Mouse (Mus musculus): ENCODE results near the gene Gm15217.

Gene Gm15217

DNA sequence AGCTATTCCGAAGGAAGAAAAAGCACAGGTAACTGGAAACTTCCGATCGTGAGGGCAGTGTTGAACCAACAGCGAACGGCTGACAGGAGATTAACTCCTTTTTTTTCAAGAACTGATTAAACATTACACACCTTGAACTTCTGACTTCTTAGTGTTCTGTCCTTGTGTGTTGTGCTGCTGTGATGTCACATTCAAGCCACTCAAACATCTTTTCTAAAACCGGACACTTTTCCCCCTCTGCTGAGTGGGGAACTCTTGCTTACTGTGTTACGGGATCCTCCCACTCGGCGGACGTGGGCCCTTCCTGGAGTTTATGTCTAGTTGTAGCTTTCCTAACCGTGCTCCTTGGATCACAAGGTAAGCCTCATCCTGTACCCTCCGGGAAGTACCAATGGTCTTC, at the start of gene Gm15217:
TSS of gene Gm15217 (plus strand) at position 130 of the 400 bp plus-strand sequence.
- DNase-seq, result no peak

DNA sequence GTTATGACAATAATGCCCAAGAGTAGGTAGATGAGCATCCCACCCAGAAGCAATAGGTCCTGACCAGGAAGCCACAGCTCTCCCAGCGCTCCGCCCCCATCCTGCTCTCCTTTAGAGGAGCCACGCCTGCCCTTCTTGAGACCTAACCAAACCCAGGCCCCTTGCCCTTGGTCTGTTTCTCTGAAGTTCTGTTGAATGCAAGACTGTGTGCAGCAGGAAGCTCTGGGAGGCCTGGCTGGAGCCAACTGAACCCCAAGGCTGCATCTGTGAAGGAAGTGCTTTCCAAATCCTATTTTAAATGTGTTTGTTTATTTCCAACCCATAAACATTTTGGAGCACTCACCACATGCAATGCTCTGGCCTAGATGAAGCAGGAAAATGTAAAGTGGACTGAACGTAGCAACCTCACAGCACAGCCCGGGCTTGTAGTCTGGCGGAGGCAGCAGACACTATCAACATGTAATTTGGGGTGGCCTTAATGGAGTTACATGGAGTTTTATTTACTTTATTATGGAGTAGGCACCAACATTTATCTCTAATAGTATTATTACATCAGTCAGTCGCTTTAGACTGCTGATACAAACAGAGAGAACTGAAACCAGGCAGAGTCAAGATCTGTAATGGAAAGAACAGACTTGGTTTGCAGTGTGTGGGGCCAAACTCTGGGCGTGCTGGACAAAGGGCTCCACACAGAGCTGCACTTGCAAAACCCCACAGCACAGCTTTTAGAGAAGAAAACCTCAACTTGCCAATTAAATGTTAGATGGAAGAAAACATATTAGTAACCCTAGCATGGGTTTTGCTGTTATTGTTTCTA, 45.6 kb upstream of the Gm15217 start:
- no peak for DNase-seq

- no peak for DNase-seq
Observed at GRCm38 (mm10) chr14:46338801-46339200, 40.4 kb upstream of the Gm15217 start.

- no peak for DNase-seq
Observed at GRCm38 (mm10) chr14:46344750-46345149, 34.5 kb upstream of the Gm15217 start.

DNA sequence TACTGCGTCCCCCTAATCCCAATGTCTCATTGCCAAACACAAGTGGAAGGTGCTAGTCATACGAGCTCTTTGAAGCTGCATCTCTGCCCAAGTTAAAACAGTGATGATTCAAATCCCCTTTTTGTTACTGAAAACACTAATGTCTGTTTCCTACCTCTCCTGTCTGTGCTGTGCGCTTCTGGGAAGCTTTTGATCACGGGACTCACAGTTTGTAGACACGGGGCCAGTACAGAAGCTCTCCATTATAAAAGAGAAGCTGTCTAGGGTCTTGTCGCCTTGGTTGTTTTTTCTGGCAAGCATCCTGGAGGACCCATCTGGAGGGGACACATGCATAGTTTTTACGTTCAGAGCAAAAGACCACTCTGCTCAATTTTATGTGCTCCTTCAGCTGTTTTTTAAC, 21.9 kb upstream of the Gm15217 start:
- no peak for DNase-seq

GRCm38 (mm10) chr14:46357696-46358095, 21.5 kb upstream of the Gm15217 start:
- no peak for DNase-seq

DNA sequence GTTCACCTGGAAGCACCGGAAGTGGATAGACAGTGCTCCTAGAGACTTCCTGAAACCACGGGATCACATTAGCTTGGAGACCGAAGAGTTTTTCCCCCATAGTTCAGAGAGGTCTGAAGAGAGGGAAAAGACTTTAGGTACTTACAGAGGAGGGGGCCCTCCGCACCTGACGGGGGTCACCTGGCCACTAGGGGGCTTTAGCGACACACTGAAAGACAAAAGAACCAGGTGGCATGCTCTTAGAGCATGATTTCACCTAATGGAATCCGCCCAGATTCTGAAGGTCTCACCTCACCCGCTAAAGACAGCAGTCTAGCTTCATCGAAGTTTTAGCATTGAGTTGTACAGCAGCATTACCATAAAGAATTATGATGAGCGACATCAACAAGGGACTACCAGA, 16.0 kb upstream of the Gm15217 start:
- no peak for DNase-seq

- DNase-seq, result no peak
Observed at GRCm38 (mm10) chr14:46372452-46372851, 6.8 kb upstream of the Gm15217 start.

GRCm38 (mm10) chr14:46375796-46376195, 3.4 kb upstream of the Gm15217 start:
- no peak for DNase-seq

DNA sequence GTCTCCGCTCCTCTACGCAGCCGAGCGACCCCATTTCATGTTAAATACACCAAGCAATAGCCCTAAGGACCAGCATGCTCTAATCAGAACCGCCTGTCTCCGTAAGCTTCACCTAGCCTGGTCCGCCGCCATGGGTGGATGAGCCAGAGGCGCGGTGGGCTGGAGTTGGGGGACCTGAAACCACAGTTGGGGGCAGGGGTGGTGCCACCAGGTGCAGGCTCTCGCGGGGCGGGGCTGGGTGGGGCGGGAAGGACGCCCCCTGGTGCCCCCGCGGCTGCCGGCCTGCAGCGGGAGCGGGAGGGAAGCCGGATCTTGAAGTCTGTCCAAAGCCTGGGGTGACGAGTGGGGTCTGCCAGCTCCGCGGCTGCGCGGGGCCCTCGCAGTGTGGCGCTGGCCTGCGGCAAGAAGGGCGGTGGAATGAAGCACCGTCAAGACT, 1.1 kb downstream of the Gm15217 start:
- peak; percentile 13 for DNase-seq

GRCm38 (mm10) chr14:46381457-46381856, 2.2 kb downstream of the Gm15217 start:
- peak; percentile 38 for DNase-seq

DNA sequence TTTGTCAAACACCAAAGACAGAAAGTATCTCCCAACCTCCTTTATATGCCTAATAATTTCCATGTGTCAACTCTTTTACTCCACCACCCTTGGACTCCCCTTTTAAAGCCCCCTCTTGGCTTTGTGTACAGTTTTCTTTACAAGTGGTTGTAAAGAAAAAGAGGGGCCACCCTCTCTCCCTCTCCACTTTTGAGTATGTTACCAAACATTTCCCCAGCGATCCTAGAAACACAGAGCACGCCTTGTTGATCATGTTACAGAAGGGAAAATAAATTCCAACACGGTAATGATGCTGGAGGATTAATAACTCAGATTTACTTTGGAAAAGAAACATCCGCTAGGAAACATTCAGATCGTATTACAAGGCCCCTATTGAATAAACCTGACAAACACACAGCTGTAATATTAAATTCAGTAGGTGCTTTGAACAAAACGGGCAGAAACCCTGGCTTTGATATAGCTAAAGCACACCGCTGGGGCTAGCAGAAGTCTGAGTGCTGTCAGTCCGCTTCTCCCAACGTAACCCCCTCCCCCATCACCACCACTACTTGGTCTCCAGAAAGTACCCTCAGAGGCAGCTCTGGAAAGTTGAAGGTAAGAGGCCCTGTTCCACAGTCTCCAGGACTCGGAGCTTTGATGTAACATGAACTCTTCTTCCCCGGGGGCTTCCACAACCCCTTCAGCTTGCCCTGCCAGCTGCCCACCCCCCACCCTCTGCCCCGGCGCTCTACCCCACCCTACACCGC, 5.9 kb downstream of the Gm15217 start:
- DNase-seq, result no peak

DNA sequence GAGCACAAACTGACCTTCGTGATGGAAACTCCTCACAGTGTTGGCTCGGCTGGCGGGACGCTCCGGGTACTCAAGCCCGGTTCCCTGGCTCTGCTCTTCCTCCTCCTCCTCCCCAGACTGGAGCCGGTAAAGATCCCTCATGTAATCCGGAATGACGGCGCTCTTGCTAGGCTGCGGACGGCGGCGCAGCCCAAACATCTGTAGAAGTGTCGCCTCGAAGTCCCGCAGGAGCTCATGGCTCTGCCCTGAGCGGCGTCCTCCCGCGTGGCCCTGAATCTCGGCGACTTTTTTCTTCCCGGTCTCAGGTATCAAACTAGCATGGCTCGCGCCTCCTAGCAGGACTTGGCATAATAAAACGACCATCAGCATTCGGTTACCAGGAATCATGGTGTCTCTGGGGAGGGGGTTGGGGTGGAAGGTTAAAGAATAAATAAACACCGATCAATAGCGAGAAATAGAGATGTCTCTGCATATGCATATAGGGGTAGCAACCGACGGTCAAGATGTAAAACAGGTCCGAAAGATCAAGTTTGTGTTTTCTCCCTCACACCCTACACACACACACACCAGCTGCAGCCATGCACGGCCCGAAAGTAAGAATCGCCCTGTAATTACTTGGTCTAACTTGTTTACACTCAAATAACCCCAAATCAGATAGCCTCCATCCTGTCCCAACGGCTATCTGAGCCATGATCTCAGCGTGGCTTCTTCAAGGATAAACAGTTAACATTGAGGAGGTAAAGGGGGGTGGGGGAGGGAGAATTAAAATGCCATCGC, 6.7 kb downstream of the Gm15217 start:
- DNase-seq, result no peak

DNA sequence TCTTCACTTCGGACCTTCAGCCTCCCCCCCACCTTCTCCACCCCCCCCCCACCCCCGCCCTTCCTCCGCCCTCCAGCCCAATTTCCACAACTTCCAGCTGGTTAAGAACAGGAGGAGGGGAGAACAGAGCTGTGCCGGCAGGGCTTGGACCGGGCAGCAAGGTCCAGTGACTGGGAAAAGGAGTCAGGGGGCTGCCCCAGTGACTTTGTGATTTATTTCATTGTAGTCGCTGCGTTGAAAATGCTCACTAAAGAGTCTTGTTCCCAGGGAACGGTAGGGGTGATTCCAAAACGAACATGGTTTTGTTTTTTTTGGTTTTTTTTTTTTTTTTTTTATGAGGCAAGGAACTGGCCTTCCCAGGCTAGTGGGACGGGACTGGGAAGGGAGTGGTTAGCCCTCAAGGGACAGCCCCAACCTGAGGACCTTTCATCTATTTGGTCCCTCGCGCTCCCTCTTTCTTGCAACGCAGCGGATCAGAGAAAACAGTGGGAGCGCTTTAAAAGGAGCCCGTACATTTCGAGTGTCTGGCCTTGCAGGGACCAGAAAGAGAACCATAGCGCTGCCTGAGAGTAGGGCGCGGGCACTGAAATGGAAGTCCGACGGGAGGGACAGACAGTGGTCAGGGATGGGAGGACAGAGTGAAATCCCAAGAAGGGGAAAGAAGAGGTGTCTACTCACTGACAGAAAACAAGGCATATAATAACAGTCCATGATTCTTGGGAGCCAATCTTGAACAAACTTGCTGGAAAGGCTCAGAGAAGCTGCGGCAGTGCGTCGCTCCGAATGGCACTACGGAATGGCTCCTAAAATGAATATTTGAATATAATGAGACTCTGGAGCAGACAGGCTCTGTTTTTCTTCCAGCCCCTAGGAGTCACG, 7.5 kb downstream of the Gm15217 start:
- no peak for DNase-seq

GRCm38 (mm10) chr14:46387357-46387671, 8.1 kb downstream of the Gm15217 start:
- DNase-seq, result no peak

- DNase-seq, result no peak
Observed at GRCm38 (mm10) chr14:46387821-46388481, 8.7 kb downstream of the Gm15217 start.

DNA sequence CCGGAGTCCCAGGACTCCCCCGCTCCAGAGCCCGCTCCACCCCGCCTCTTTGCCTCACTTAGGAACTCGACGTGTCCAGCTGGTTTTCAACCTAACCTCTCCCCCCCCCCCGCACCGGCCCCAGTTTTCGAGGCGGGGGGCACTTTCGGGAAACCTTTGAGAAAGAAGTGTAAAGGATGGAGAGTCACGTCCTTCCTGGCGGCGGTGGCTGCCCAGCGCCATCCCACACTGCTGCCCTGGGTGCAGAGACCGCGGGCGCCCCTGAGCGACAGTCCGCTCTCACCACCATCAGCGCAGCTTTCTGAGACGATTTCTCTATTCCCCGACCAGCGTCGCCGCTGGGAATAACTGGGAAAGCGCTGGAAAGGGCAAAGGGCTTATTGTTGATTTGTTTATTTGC, 9.4 kb downstream of the Gm15217 start:
- no peak for DNase-seq

DNA sequence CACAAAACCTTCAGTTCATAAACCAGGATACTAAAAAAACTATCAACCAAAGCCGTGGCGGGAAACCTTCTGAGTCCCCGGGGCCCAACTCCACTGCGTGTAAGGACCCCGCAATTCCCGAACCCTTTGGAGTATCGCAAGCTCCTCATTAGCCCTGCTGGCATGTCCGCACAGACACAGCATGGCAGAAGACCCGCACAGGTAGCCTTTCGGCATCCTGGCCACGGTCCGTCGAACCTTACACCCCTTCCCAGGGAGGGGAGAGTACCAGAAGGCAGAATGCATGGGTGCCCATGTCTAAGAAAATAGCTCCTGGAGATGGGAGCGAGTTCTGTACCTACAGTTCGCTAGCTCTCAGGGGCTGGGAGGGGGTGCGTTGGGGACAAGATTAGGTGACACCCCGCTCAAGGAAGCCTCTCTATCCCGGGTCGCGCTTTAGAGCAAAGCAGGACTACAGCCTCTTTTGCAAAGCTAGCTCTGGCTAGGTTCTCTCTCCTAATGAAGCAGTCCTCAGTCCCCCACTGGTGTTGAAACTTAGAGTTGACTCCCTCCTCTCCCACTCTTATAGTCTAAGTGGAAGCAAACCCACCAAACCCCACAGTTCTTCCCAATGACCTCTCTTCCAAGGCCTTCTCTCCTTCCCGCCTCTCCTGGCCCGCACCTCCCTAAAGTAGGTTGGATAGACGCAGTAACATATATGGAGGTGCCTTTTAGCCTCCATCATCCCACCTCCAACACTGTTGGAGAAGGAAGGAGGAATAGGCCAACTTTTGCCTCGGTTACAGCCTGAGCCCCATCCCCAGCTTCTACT, 10.4 kb downstream of the Gm15217 start:
- DNase-seq, result no peak

GRCm38 (mm10) chr14:46390249-46390775, 11.1 kb downstream of the Gm15217 start, which contains the start of gene Bmp4:
Bmp4 (minus strand) TSS chr14:46390669.
- DNase-seq, result no peak

GRCm38 (mm10) chr14:46391621-46392170, 12.5 kb downstream of the Gm15217 start:
- no peak for DNase-seq

All from cerebellum, adult 8-10 months (tissue).